Mouse (Mus musculus): ENCODE results near the gene Lipo3. TPM values are rescaled to one million over a fixed set of nuclear protein-coding genes. Genes with fewer than 3 reads are reported as not detected.
"Not testable (repeated sequence)": the region's sequence is repeated elsewhere in the genome, so short reads cannot be mapped to it uniquely, and the experiment has no call there.

Lipo3 gene
- 5.8 TPM in 2 replicates for polyA plus RNA-seq (2014; fragmentation: Nextera tagmentation; extraction: Ambion mirVana)

- not testable (repeated sequence) for H3K27ac ChIP-seq (ENCODE audit: low read depth, low read length); H3K27me3 ChIP-seq (replicated peaks; ENCODE audit: control insufficient read depth, insufficient read depth, low read length); H3K36me3 ChIP-seq (ENCODE audit: control insufficient read depth, insufficient read depth, low read length); DNase-seq (ENCODE audit: low spot score); H3K9ac ChIP-seq (ENCODE audit: low read depth, low read length); H3K4me1 ChIP-seq (replicated peaks; ENCODE audit: control insufficient read depth, insufficient read depth, low read length); H3K9me3 ChIP-seq (ENCODE audit: control insufficient read depth, low read length); H3K4me3 ChIP-seq (ENCODE audit: low read depth, low read length)
- WGBS = 39% methylated on average over 11 of the region's 41 CpGs
- peak; percentile 68 for ATAC-seq (replicated peaks; ENCODE audit: low FRiP score)
- peak within 1 kb of the TSS; percentile 17 for H3K4me2 ChIP-seq
Observed at GRCm38 (mm10) chr19:33761287-33762086, at the start of gene Lipo3. Lipo3 (minus strand) TSS chr19:33761951.

DNA sequence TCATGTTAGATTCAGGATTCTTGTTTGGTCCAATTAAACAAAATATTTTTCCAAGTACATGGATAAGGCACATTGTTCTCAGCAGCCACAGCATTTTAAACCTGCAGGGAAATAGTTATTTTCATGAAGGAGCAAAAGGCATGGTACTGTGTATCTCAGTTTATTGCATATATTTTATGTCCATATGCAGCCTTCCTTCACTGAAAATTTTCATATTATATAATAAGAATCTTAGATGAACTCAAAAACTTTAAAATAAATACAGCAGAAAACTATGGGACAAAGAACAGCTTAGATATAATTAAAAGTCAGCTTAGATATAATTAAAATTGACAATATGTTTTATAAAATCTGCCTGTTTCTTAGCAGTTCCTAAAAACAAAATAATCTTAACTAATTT is 25.6 kb upstream of the Lipo3 start, which contains the start of gene Lipo1:
Gene Lipo1, minus strand, starts transcription at position 101 of the 400 bp plus-strand sequence.
- H3K4me3 ChIP-seq (ENCODE audit: low read depth, low read length); H3K9ac ChIP-seq (ENCODE audit: low read depth, low read length); H3K4me1 ChIP-seq (replicated peaks; ENCODE audit: control insufficient read depth, insufficient read depth, low read length); H3K27me3 ChIP-seq (replicated peaks; ENCODE audit: control insufficient read depth, insufficient read depth, low read length); H3K27ac ChIP-seq (ENCODE audit: low read depth, low read length); H3K4me2 ChIP-seq; ATAC-seq (replicated peaks; ENCODE audit: low FRiP score); H3K36me3 ChIP-seq (ENCODE audit: control insufficient read depth, insufficient read depth, low read length); DNase-seq (ENCODE audit: low spot score); H3K9me3 ChIP-seq (ENCODE audit: control insufficient read depth, low read length): not testable (repeated sequence)

DNA sequence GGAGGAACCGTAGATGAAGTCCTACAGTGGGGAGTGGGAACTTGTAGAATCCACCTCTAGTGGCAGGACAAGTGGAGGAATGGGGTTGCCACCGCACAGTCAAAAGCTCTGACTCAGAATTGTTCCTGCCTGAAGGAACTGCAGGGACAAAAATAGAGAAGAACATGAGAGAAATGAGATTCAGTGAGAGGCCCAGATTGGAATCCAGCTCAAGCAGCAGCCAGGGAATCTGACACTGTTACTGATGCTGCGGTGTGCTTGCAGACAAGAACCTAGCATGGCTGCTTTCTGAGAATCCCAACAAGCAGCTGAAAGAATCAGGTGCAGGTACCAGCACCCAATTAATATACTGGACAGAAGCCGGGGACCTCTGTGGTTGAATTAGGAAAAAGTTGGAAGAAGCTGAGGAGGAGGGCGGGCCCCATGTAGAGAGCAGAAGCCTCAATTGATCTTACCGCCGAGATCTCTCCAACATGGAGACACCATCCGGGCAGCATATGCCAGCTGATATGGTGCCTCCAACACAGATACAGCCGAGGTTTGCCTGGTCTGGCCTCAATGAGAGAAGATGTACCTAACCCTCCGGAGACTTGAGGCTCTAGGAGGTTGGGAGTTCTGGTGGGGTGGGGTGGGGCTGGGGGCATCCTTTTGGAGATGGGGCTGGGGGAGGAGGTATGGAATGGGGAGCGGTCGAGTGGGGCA is 25.0 kb upstream of the Lipo3 start:
- no peak overlapping the region for H3K4me3 ChIP-seq (ENCODE audit: low read depth, low read length)
- no peak overlapping the region for H3K9ac ChIP-seq (ENCODE audit: low read depth, low read length)
- WGBS = 85% methylated on average over 12 of the region's 12 CpGs
- H3K27me3 ChIP-seq (replicated peaks; ENCODE audit: control insufficient read depth, insufficient read depth, low read length) = no peaks in the 10 kb centered on the region
- H3K4me1 ChIP-seq (replicated peaks; ENCODE audit: control insufficient read depth, insufficient read depth, low read length) = no peaks in the 10 kb centered on the region
- H3K4me2 ChIP-seq = no peak overlapping the region
- DNase-seq (ENCODE audit: low spot score) = no peak
- H3K36me3 ChIP-seq (ENCODE audit: control insufficient read depth, insufficient read depth, low read length) = no peaks in the 10 kb centered on the region
- no peaks in the 10 kb centered on the region for H3K9me3 ChIP-seq (ENCODE audit: control insufficient read depth, low read length)
- H3K27ac ChIP-seq (ENCODE audit: low read depth, low read length) = no peak overlapping the region
- no peak for ATAC-seq (replicated peaks; ENCODE audit: low FRiP score)

DNA sequence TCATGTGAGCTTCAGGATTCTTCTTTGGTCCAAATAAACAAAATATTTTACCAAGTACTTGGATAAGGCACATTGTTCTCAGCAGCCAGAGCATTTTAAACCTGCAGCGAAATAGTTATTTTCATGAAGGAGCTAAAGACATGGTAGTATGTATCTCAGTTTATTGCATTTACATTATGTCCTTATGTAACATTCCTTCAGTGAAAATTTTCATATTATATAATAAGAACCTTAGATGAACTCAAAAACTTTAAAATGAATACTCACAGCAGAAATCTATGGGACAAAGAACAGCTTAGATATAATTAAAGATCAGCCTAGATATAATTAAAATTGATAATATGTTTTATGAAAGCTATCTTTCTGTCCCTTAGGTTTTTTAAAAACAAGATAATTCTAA is 10.5 kb downstream of the Lipo3 start, which contains the start of gene Lipo2:
Gene Lipo2, minus strand, starts transcription at position 101 of the 400 bp plus-strand sequence.
- not testable (repeated sequence) for H3K4me3 ChIP-seq (ENCODE audit: low read depth, low read length); ATAC-seq (replicated peaks; ENCODE audit: low FRiP score); H3K9ac ChIP-seq (ENCODE audit: low read depth, low read length); DNase-seq (ENCODE audit: low spot score); H3K4me1 ChIP-seq (replicated peaks; ENCODE audit: control insufficient read depth, insufficient read depth, low read length); H3K27ac ChIP-seq (ENCODE audit: low read depth, low read length); H3K27me3 ChIP-seq (replicated peaks; ENCODE audit: control insufficient read depth, insufficient read depth, low read length); H3K4me2 ChIP-seq; H3K9me3 ChIP-seq (ENCODE audit: control insufficient read depth, low read length); H3K36me3 ChIP-seq (ENCODE audit: control insufficient read depth, insufficient read depth, low read length)
- WGBS = 85% methylated on average over 1 of the region's 1 CpGs

DNA sequence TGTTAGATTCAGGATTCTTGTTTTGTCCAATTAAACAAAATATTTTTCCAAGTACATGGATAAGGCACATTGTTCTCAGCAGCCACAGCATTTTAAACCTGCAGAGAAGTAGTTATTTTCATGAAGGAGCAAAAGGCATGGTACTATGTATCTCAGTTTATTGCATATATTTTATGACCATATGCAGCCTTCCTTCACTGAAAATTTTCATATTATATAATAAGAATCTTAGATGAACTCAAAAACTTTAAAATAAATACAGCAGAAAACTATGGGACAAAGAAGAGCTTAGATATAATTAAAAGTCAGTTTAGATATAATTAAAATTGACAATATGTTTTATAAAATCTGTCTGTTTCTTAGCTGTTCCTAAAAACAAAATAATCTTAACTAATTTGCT is 136.6 kb downstream of the Lipo3 start, which contains the start of gene Gm8978:
Gene Gm8978, minus strand, starts transcription at position 101 of the 400 bp plus-strand sequence.
- not testable (repeated sequence) for H3K36me3 ChIP-seq (ENCODE audit: control insufficient read depth, insufficient read depth, low read length); H3K9ac ChIP-seq (ENCODE audit: low read depth, low read length); H3K4me3 ChIP-seq (ENCODE audit: low read depth, low read length); DNase-seq (ENCODE audit: low spot score); H3K4me1 ChIP-seq (replicated peaks; ENCODE audit: control insufficient read depth, insufficient read depth, low read length); H3K27ac ChIP-seq (ENCODE audit: low read depth, low read length); H3K27me3 ChIP-seq (replicated peaks; ENCODE audit: control insufficient read depth, insufficient read depth, low read length); H3K4me2 ChIP-seq; ATAC-seq (replicated peaks; ENCODE audit: low FRiP score); H3K9me3 ChIP-seq (ENCODE audit: control insufficient read depth, low read length)

DNA sequence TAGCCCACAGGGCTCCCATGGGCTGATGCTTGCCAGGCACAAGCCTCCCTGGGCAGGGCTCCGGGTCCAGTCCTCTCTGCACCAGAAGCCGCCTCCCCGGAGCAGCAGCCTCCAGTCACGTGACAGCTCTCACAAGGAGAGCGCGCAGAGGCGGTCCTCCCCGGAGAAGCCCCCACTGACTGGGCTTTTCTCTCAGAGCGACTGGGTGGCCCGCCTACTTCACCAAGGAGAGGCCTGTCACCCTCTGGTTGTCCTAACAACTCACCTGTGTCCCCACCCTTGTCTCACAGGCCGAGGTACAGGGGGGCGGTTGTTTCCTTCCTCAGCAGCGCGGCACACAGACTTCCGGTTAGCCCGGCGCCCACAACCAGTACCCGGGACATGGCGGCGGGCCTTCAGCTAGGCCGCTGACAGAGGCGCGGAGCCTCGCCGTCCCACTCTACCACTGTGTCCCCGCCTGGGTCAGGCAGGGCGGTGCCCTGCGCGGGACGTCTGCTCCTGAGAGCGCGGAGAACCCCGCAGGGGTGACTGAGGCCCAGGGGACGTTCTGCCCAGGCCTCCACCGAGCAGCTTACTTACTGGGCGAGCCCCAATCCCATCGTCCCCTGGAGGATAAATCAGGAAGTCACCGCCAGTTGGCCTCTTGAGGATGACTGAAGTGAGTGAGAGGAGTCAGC is 172.0 kb downstream of the Lipo3 start:
- peak; percentile 92 for ATAC-seq (replicated peaks; ENCODE audit: low FRiP score)
- H3K9ac ChIP-seq (ENCODE audit: low read depth, low read length); H3K9me3 ChIP-seq (ENCODE audit: control insufficient read depth, low read length); H3K36me3 ChIP-seq (ENCODE audit: control insufficient read depth, insufficient read depth, low read length); H3K27ac ChIP-seq (ENCODE audit: low read depth, low read length); H3K27me3 ChIP-seq (replicated peaks; ENCODE audit: control insufficient read depth, insufficient read depth, low read length); H3K4me1 ChIP-seq (replicated peaks; ENCODE audit: control insufficient read depth, insufficient read depth, low read length): not testable (repeated sequence)
- peak overlapping the region; percentile 38 for H3K4me3 ChIP-seq (ENCODE audit: low read depth, low read length)
- peak overlapping the region; percentile 56 for H3K4me2 ChIP-seq
- WGBS = 6% methylated on average over 8 of the region's 38 CpGs
- peak; percentile 61 for DNase-seq (ENCODE audit: low spot score)

DNA sequence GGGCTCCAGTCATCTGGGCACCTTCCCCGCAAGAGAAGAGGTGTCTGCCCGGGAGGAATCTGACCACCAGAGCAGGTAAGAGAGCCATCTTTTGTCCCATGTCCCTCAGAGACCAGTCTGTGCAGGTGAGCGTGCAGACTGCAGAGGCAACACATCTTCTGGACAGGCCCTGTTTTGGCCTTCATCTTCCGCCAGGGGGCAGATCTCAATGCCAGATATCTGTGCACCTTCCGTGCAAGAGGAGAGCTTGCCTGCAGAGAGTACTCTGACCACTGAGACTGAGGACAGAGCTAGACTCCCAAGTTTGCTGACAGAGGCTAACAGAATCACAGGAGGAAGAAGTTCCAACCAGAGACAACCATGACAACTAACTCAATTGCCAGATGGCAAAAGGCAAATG is 193.2 kb downstream of the Lipo3 start:
- DNase-seq (ENCODE audit: low spot score); H3K4me2 ChIP-seq; H3K27ac ChIP-seq (ENCODE audit: low read depth, low read length); H3K27me3 ChIP-seq (replicated peaks; ENCODE audit: control insufficient read depth, insufficient read depth, low read length); H3K36me3 ChIP-seq (ENCODE audit: control insufficient read depth, insufficient read depth, low read length); H3K4me3 ChIP-seq (ENCODE audit: low read depth, low read length); H3K9ac ChIP-seq (ENCODE audit: low read depth, low read length); H3K9me3 ChIP-seq (ENCODE audit: control insufficient read depth, low read length); H3K4me1 ChIP-seq (replicated peaks; ENCODE audit: control insufficient read depth, insufficient read depth, low read length); ATAC-seq (replicated peaks; ENCODE audit: low FRiP score): not testable (repeated sequence)
- 80% methylated on average over 5 of the region's 5 CpGs for WGBS

DNA sequence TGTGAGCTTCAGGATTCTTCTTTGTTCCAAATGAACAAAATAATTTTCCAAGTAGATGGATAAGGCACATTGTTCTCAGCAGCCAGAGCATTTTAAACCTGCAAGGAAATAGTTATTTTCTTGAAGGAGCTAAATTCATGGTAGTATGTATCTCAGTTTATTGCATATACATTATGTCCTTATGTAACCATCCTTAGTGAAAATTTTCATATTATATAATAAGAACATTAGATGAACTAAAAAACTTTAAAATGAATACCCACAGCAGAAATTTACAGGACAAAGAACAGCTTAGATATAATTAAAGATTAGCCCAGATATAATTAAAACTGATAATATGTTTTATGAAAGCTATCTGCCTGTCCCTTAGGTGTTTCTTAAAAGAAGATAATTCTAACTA is 244.1 kb downstream of the Lipo3 start, which contains the start of gene Lipo4:
Gene Lipo4, minus strand, starts transcription at position 101 of the 400 bp plus-strand sequence.
- no peaks in the 10 kb centered on the region for H3K4me1 ChIP-seq (replicated peaks; ENCODE audit: control insufficient read depth, insufficient read depth, low read length)
- DNase-seq (ENCODE audit: low spot score) = no peak
- H3K27me3 ChIP-seq (replicated peaks; ENCODE audit: control insufficient read depth, insufficient read depth, low read length) = no peaks in the 10 kb centered on the region
- no peak for ATAC-seq (replicated peaks; ENCODE audit: low FRiP score)
- no peak within 1 kb of the TSS for H3K4me2 ChIP-seq
- H3K4me3 ChIP-seq (ENCODE audit: low read depth, low read length) = no peak within 1 kb of the TSS
- H3K9me3 ChIP-seq (ENCODE audit: control insufficient read depth, low read length) = no peaks in the 10 kb centered on the region
- no peak within 1 kb of the TSS for H3K27ac ChIP-seq (ENCODE audit: low read depth, low read length)
- H3K36me3 ChIP-seq (ENCODE audit: control insufficient read depth, insufficient read depth, low read length) = no peaks in the 10 kb centered on the region
- no peak within 1 kb of the TSS for H3K9ac ChIP-seq (ENCODE audit: low read depth, low read length)
